Mouse (Mus musculus) left cerebral cortex, postnatal 14 days (tissue): ENCODE data around the gene Prkcb. TPM values are rescaled to one million over a fixed set of nuclear protein-coding genes. Genes with fewer than 3 reads are reported as not detected.

Experiments
- DNase-seq, 2 experiments: peaks; one replicate each; pipeline ENCODE4 v3.0.0; 2021 to 2022; ENCODE audit warnings: low spot score in 2 of 2, mixed read lengths in 1 of 2
- intact Hi-C: fragments of 180-260 bp; cut with DNase I; formaldehyde crosslinking; loops from one replicate; pipeline ENCODE4 v1.15.1; 2025
- total RNA-seq, 2 experiments: library from RNA; stranded (reverse); gene quantifications; 2 replicates each; pipeline ENCODE4 v1.2.3; 2021

The Prkcb gene
- total RNA-seq, 2 experiments from 2014 or later, result 894 to 958 TPM

DNA sequence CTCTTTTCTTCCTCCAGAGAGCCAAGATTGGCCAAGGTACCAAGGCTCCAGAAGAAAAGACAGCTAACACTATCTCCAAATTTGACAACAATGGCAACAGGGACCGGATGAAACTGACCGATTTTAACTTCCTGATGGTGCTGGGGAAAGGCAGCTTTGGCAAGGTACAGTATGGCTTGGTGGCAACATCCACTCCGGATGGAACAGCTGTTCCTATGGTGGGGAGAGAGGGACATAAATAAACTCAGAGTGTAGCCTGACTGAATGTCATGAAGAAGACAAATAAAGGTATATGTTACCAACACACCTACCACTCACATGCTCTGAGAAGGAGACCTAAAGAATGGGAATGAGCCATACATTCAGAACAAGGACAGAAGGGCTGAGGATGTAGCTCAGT, 256.1 kb downstream of the Prkcb start:
- DNase-seq, result no peak

DNA sequence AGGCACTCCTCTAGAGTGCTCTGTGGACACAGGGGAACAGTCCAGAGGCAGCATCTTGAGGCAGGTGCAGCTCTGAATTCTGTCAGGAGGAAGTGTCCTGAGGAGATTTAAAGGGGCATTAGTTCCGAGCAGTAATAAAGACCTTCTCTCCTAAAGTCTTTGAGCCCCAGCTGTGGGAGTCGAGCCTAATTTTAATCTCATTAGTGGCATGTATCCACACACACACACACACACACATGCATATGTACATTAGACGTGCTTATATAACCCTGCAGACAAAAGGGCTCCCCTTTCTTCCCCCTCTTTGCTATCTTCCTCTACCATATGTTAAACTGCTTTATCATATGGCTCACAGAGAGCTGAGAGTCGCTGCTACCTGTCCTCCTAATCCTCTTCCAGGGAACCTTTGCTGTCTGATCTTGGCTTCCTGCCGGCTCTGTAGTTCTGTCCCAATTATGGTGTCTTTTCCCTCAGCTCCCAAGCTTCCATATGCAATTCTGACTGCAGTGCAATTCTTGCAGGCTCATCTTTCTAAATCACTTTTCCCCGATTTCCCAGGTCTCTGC, 268.1 kb downstream of the Prkcb start:
- no peak for DNase-seq
- intact Hi-C loops, result no loop called here

More for the DNA sequence above, 256.1 kb downstream of the Prkcb start:
- intact Hi-C loops, result no loop called here

- no peak for DNase-seq
- intact Hi-C loops, result no loop called here
Observed at GRCm38 (mm10) chr7:122558085-122558811, 269.7 kb downstream of the Prkcb start.

- intact Hi-C loops, result no loop called here
- DNase-seq, result no peak
Observed at GRCm38 (mm10) chr7:122558912-122559311, 270.4 kb downstream of the Prkcb start.

DNA sequence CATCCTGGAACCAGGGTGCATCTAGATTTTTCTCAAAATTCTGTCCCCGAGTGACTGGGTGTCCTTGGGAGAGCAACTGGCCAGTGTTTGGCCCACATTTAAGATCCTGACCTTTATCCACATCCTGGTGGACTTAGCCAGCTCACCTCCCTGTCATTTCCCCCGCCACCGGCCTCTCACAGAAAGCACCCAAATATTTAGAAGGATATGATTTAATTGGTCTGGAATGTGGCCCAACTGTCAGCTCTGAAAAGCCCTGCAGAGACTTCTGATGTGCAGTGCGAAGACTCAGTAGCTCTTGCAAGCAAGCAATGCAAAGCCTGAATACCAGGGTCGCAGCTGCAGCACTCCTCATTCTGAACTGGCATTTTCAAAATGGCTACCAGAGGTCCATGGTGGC, 274.0 kb downstream of the Prkcb start:
- DNase-seq, result no peak
- intact Hi-C loops, result no loop called here

DNA sequence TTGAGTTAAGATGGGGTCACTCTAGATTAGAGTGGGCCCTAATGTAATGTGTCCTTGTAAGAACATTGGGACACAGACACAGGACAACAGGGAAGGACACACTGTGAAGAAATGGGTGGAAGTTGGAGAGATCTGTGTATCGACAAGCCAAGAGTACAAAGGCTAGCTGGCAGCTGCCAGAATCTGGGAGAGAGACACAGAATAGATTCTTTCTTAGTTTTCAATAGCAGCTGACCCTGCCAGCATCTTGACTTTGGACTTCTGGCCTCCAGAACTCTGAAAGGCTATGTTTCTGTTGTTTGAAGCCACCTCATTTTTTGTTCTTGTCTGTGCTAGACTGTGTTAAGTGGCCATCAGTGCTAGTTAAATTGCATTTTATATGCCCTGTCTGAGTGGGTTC, 276.8 kb downstream of the Prkcb start:
- DNase-seq, result no peak
- intact Hi-C loops, result no loop called here

DNA sequence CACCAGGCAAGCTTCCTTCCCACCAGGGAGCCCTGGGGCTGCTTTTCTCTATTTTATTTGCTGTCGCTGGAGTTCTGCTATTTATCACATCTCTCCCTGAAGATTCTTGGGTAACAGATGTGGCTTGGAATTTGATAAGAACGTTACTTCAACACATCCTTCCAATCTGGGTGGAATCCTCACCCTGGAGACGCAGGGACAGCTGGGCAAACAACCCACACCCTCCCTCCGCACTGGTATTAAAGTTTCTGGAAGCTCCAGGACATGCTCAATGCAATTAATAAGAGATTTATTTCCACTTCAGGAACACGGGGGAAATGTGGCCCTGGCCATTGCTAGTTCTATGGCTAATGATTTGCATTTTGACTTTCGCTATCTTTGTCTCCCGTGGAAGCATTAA, 277.5 kb downstream of the Prkcb start:
- DNase-seq, result no peak
- intact Hi-C loops, result no loop called here

GRCm38 (mm10) chr7:122568787-122569186, 280.2 kb downstream of the Prkcb start:
- intact Hi-C loops, result no loop called here
- DNase-seq, result no peak

DNA sequence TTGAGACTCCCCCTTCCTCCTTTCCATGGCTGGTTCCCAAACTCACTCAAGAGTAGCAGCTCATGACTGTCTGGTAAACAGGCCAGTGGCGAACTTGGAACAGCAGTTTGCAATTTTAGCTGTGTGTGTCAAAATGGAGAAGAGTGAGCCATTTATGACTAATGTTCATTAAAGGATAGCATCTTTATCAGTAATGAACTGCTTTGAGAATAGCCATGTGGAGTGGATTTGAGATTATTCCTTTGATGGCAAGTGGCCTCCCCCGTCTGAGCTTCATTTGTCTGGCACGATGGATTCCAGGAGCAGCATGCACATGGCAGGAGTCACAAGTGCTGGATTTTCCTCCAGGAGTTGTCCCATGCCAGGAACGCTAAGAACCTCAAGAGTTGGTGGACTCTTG, 281.9 kb downstream of the Prkcb start:
- intact Hi-C loops, result no loop called here
- no peak for DNase-seq

- peak in 1 of 2 experiments; percentile 42 for DNase-seq
- intact Hi-C loops, result no loop called here
Observed at GRCm38 (mm10) chr7:122573101-122573635, 284.6 kb downstream of the Prkcb start.

- intact Hi-C loops, result no loop called here
- no peak for DNase-seq
Observed at GRCm38 (mm10) chr7:122574418-122574817, 285.9 kb downstream of the Prkcb start.

GRCm38 (mm10) chr7:122575056-122575455, 286.5 kb downstream of the Prkcb start:
- intact Hi-C loops, result no loop called here

DNA sequence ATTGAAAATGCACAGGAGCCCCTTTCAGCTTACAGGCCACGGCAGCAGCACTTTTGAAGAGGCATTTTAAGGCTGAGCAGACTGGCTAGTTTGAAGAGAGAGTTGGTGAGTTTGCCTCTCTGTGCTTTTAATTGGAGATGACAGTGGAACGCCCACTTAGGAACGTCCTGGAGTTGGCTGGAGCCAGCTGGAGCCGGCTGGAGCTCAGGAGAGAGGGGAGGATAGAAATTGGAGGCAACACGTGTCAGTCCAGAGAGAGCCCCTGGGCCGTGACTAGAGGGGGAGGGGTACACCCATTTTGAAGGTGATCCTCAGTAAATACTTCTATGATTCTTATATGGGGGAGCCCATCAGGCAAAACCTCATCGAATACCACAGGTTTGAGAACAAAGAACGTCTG, 287.0 kb downstream of the Prkcb start:
- peak; percentile 43 to 66 for DNase-seq
- intact Hi-C loops, result no loop called here

More at GRCm38 (mm10) chr7:122575056-122575455, 286.5 kb downstream of the Prkcb start:
- DNase-seq, result peak in 1 of 2 experiments; percentile 20

- DNase-seq, result no peak
- intact Hi-C loops, result no loop called here
Observed at GRCm38 (mm10) chr7:122577571-122577970, 289.0 kb downstream of the Prkcb start.

GRCm38 (mm10) chr7:122579461-122580157, 291.1 kb downstream of the Prkcb start:
- intact Hi-C loops, result loop anchor here (5.0 kb wide), 1 partner anchor 93 kb away; the partner anchor contains the start of gene Cacng3
- DNase-seq, result peak in 1 of 2 experiments; percentile 43

- intact Hi-C loops, result loop anchor here (5.0 kb wide), 1 partner anchor 92 kb away; the partner anchor contains the start of gene Cacng3
- no peak for DNase-seq
Observed at GRCm38 (mm10) chr7:122580158-122580475, 291.6 kb downstream of the Prkcb start.

DNA sequence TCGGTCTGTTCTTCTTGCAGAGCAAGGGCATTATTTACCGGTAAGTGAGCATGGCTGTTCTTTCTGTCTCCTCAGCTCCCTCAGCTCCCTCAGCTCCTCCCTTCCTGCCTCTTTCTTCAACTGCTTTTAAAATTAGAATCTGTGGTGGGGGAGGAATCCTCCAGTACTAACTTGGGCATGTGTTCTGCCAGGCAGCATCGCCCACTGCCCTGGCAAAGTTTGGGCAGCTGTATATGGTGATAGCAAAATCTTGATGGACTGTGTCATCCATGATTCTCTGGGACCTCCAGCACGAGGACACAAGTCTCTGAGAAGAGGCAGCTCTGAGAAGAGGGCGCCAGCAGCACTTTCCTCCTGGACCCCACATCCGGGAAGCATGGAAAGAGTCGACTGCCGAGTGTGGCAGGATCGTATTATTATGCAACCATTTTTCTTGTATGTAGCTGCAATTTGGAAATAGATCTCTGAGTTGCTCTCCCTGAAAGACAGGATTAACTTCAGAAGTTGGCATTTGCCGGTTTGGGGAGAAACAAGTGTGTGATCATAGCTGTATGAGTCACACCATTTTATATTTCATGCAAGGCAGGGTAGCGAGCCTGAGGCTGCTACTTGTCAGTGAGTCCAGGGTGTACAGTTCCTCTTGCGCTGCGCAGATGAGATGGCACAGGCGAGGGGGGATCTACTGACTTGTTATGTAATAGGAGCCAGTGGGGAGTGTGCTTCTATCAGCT, 296.0 kb downstream of the Prkcb start:
- intact Hi-C loops, result loop anchor here (5.0 kb wide), 1 partner anchor 88 kb away; the partner anchor contains the start of gene Cacng3
- DNase-seq, result peak; percentile 74 to 89

DNA sequence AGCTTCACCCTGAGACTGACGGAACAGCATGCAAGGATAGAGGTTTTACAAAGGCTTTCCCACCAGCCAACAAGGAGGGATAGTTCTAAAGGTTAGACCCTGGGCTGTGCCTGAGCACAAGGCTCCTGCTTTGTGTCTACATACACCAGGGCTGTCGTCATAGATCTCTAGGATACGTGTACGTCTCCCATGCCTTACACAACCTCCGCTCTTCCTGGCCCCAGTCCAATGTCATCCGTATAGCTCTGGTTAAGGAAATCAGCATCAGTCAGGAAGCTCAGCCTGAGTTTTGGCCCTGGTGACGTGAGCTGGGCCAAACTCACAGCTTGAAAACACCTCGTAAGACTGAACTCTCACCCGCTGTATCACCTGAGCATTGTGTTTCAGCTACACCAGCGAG, 307.3 kb downstream of the Prkcb start:
- DNase-seq, result no peak
- intact Hi-C loops, result no loop called here

- intact Hi-C loops, result no loop called here
- no peak for DNase-seq
Observed at GRCm38 (mm10) chr7:122596596-122597170, 308.1 kb downstream of the Prkcb start.
